Mouse (Mus musculus) lung, embryonic 15.5 days (tissue): Measurements from ENCODE around the gene Muc13. TPM values are rescaled to one million over a fixed set of nuclear protein-coding genes. Genes with fewer than 3 reads are reported as not detected.

Experiments
- ATAC-seq: fragments of 200-750 bp; cut with Nextera tagmentation; 2 replicates; pipeline ENCODE4 v1.8.0; 2017; ENCODE audit warnings: moderate number of reproducible peaks, borderline replicate concordance; ENCODE audit not compliant: low FRiP score, low TSS enrichment; ENCODE audit errors: extremely low read depth
- H3K27ac ChIP-seq: fragments of 300-500 bp; sonication (generic); 2 replicates; pipeline ENCODE4 v1.5.1; 2015; ENCODE audit warnings: moderate library complexity, mild to moderate bottlenecking, inconsistent platforms
- H3K27me3 ChIP-seq: fragments of 300-500 bp; sonication (generic); 2 replicates; pipeline ENCODE4 v1.6.1; 2015; ENCODE audit warnings: inconsistent platforms
- H3K36me3 ChIP-seq: fragments of 300-500 bp; sonication (generic); 2 replicates; pipeline ENCODE4 v1.6.1; 2015; ENCODE audit warnings: inconsistent platforms
- H3K4me1 ChIP-seq: fragments of 300-500 bp; sonication (generic); 2 replicates; pipeline ENCODE4 v1.6.1; 2015; ENCODE audit warnings: inconsistent platforms
- H3K4me2 ChIP-seq: fragments of 300-500 bp; sonication (generic); 2 replicates; pipeline ENCODE4 v1.6.1; 2015; ENCODE audit warnings: inconsistent platforms, mild to moderate bottlenecking, moderate library complexity
- H3K4me3 ChIP-seq: fragments of 300-500 bp; sonication (generic); 2 replicates; pipeline ENCODE4 v1.5.1; 2015; ENCODE audit warnings: mild to moderate bottlenecking, inconsistent platforms
- H3K9ac ChIP-seq: fragments of 300-500 bp; sonication (generic); 2 replicates; pipeline ENCODE4 v1.6.1; 2015; ENCODE audit warnings: inconsistent platforms
- H3K9me3 ChIP-seq: fragments of 300-500 bp; sonication (generic); 2 replicates; pipeline ENCODE4 v1.6.1; 2016; ENCODE audit warnings: inconsistent platforms
- WGBS: fragments of 180-500 bp; shearing (Covaris S2); methylation state at CpG from one replicate; pipeline ENCODE4 v1.1.7; 2015; 5-methylcytosine and 5-hydroxymethylcytosine counted together
- polyA plus RNA-seq: library from polyadenylated mRNA; unstranded; fragments of >200 nt; fragmentation: Nextera tagmentation; extraction: Ambion mirVana; gene quantifications from 2 replicates; pipeline ENCODE4 v1.2.1, GENCODE M21; 2015

Gene Muc13
- polyA plus RNA-seq, 1 experiment from 2014 or later: 0.11 TPM

GRCm38 (mm10) chr16:33774972-33775371 lies 18.9 kb upstream of the Muc13 start:
- no peaks in the 10 kb centered on the region for H3K9me3 ChIP-seq
- H3K9ac ChIP-seq: no peak overlapping the region
- 0 out of 2 replicates have a peak, but pooled peaks cover 3% of the 10 kb centered on the region for H3K4me1 ChIP-seq
- H3K27me3 ChIP-seq: no peaks in the 10 kb centered on the region
- H3K27ac ChIP-seq: peak overlapping the region; percentile 65
- no peak overlapping the region for H3K4me2 ChIP-seq
- H3K4me3 ChIP-seq: no peak overlapping the region
- 34% methylated on average over 3 of the region's 3 CpGs for WGBS
- no peaks in the 10 kb centered on the region for H3K36me3 ChIP-seq
- no peak for ATAC-seq

GRCm38 (mm10) chr16:33775733-33776335 lies 18.0 kb upstream of the Muc13 start:
- H3K4me3 ChIP-seq: no peak overlapping the region
- H3K36me3 ChIP-seq: no peaks in the 10 kb centered on the region
- no peak for ATAC-seq
- no peak overlapping the region for H3K27ac ChIP-seq
- no peak overlapping the region for H3K4me2 ChIP-seq
- H3K9ac ChIP-seq: no peak overlapping the region
- H3K4me1 ChIP-seq: 0 out of 2 replicates have a peak, but pooled peaks cover 3% of the 10 kb centered on the region
- H3K9me3 ChIP-seq: no peaks in the 10 kb centered on the region
- H3K27me3 ChIP-seq: no peaks in the 10 kb centered on the region
- 60% methylated on average over 1 of the region's 1 CpGs for WGBS

GRCm38 (mm10) chr16:33776766-33777529 lies 16.9 kb upstream of the Muc13 start:
- WGBS: 62% methylated on average over 7 of the region's 7 CpGs

GRCm38 (mm10) chr16:33777607-33778006 lies 16.2 kb upstream of the Muc13 start:
- H3K4me3 ChIP-seq: no peak overlapping the region
- ATAC-seq: no peak
- no peak overlapping the region for H3K4me2 ChIP-seq
- no peaks in the 10 kb centered on the region for H3K36me3 ChIP-seq
- 0 out of 2 replicates have a peak, but pooled peaks cover 3% of the 10 kb centered on the region for H3K4me1 ChIP-seq
- no peaks in the 10 kb centered on the region for H3K9me3 ChIP-seq
- 83% methylated on average over 6 of the region's 6 CpGs for WGBS
- no peaks in the 10 kb centered on the region for H3K27me3 ChIP-seq
- no peak overlapping the region for H3K9ac ChIP-seq
- H3K27ac ChIP-seq: peak overlapping the region; percentile 45

More at GRCm38 (mm10) chr16:33776766-33777529, 16.9 kb upstream of the Muc13 start:
- Histone ChIP-seq H3K36me3 (no peaks in the 10 kb centered on the region), H3K4me3 (no peak overlapping the region), H3K9ac (no peak overlapping the region), H3K9me3 (no peaks in the 10 kb centered on the region), H3K4me1 (0 out of 2 replicates have a peak, but pooled peaks cover 3% of the 10 kb centered on the region), H3K27me3 (no peaks in the 10 kb centered on the region), H3K27ac (peak overlapping the region; percentile 45), H3K4me2 (no peak overlapping the region)
- no peak for ATAC-seq

GRCm38 (mm10) chr16:33781789-33782728 lies 11.8 kb upstream of the Muc13 start:
- Histone ChIP-seq H3K27me3 (no peaks in the 10 kb centered on the region), H3K4me3 (no peak overlapping the region), H3K36me3 (no peaks in the 10 kb centered on the region), H3K4me2 (no peak overlapping the region), H3K9me3 (no peaks in the 10 kb centered on the region), H3K4me1 (0 out of 2 replicates have a peak, but pooled peaks cover 2% of the 10 kb centered on the region), H3K9ac (no peak overlapping the region), H3K27ac (no peak overlapping the region)
- WGBS: 66% methylated on average over 5 of the region's 5 CpGs
- ATAC-seq: no peak

GRCm38 (mm10) chr16:33782729-33783091 lies 11.1 kb upstream of the Muc13 start:
- ATAC-seq: no peak
- no peak overlapping the region for H3K4me3 ChIP-seq
- H3K36me3 ChIP-seq: no peaks in the 10 kb centered on the region
- no peak overlapping the region for H3K9ac ChIP-seq
- 0 out of 2 replicates have a peak, but pooled peaks cover 3% of the 10 kb centered on the region for H3K4me1 ChIP-seq
- no peaks in the 10 kb centered on the region for H3K27me3 ChIP-seq
- H3K27ac ChIP-seq: no peak overlapping the region
- no peaks in the 10 kb centered on the region for H3K9me3 ChIP-seq
- H3K4me2 ChIP-seq: no peak overlapping the region
- 79% methylated on average over 1 of the region's 1 CpGs for WGBS

- H3K4me2 ChIP-seq: no peak overlapping the region
- no peak overlapping the region for H3K4me3 ChIP-seq
- H3K9ac ChIP-seq: no peak overlapping the region
- no peaks in the 10 kb centered on the region for H3K9me3 ChIP-seq
- no peaks in the 10 kb centered on the region for H3K36me3 ChIP-seq
- ATAC-seq: no peak
- no peak overlapping the region for H3K27ac ChIP-seq
- H3K4me1 ChIP-seq: 0 out of 2 replicates have a peak, but pooled peaks cover 3% of the 10 kb centered on the region
- no peaks in the 10 kb centered on the region for H3K27me3 ChIP-seq
- 78% methylated on average over 1 of the region's 1 CpGs for WGBS
Observed at GRCm38 (mm10) chr16:33784547-33784946, 9.3 kb upstream of the Muc13 start.

GRCm38 (mm10) chr16:33785092-33785704 lies 8.6 kb upstream of the Muc13 start:
- H3K4me1 ChIP-seq: 0 out of 2 replicates have a peak, but pooled peaks cover 3% of the 10 kb centered on the region
- H3K27ac ChIP-seq: no peak overlapping the region
- H3K4me3 ChIP-seq: no peak overlapping the region
- H3K4me2 ChIP-seq: no peak overlapping the region
- WGBS: 53% methylated on average over 8 of the region's 8 CpGs
- H3K9me3 ChIP-seq: no peaks in the 10 kb centered on the region
- no peak for ATAC-seq
- no peak overlapping the region for H3K9ac ChIP-seq
- H3K27me3 ChIP-seq: no peaks in the 10 kb centered on the region
- no peaks in the 10 kb centered on the region for H3K36me3 ChIP-seq

- H3K9ac ChIP-seq: no peak overlapping the region
- H3K4me3 ChIP-seq: no peak overlapping the region
- 0 out of 2 replicates have a peak, but pooled peaks cover 3% of the 10 kb centered on the region for H3K4me1 ChIP-seq
- 71% methylated on average over 7 of the region's 7 CpGs for WGBS
- no peaks in the 10 kb centered on the region for H3K9me3 ChIP-seq
- H3K27me3 ChIP-seq: no peaks in the 10 kb centered on the region
- H3K4me2 ChIP-seq: no peak overlapping the region
- H3K27ac ChIP-seq: peak overlapping the region; percentile 25; the same call in 1 of the 2 replicates
- H3K36me3 ChIP-seq: no peaks in the 10 kb centered on the region
- ATAC-seq: 0 out of 2 replicates have a peak, but pooled peaks have one; percentile 39
Observed at GRCm38 (mm10) chr16:33786657-33787390, 7.0 kb upstream of the Muc13 start.

- Histone ChIP-seq H3K4me3 (no peak overlapping the region), H3K36me3 (no peaks in the 10 kb centered on the region), H3K4me1 (no peaks in the 10 kb centered on the region), H3K4me2 (no peak overlapping the region), H3K27me3 (no peaks in the 10 kb centered on the region), H3K27ac (no peak overlapping the region), H3K9me3 (no peaks in the 10 kb centered on the region), H3K9ac (no peak overlapping the region)
- ATAC-seq: no peak
- WGBS: 66% methylated on average over 4 of the region's 4 CpGs
Observed at GRCm38 (mm10) chr16:33795106-33795505, 1.3 kb downstream of the Muc13 start.

- Histone ChIP-seq H3K27me3 (no peaks in the 10 kb centered on the region), H3K4me1 (no peaks in the 10 kb centered on the region), H3K4me2 (no peak overlapping the region), H3K27ac (no peak overlapping the region), H3K9me3 (no peaks in the 10 kb centered on the region), H3K9ac (no peak overlapping the region), H3K4me3 (no peak overlapping the region), H3K36me3 (no peaks in the 10 kb centered on the region)
- 59% methylated on average over 6 of the region's 6 CpGs for WGBS
- no peak for ATAC-seq
Observed at GRCm38 (mm10) chr16:33795887-33796286, 2.0 kb downstream of the Muc13 start.
